Mouse (Mus musculus) thymus, adult 2 months (tissue): Measurements from ENCODE around the gene Hs6st2. TPM values are rescaled to one million over a fixed set of nuclear protein-coding genes. Genes with fewer than 3 reads are reported as not detected.

Experiments
- DNase-seq: peaks from one replicate; pipeline ENCODE4 v3.0.0; 2021
- H3K27ac ChIP-seq: fragments of 200-500 bp; 2 replicates; pipeline ENCODE4 v1.5.1; 2012; ENCODE audit warnings: low read length, control low read depth; ENCODE audit not compliant: control insufficient read depth, insufficient read depth
- H3K27me3 ChIP-seq: fragments of 200-500 bp; 2 replicates; pipeline ENCODE4 v1.6.1; 2012; ENCODE audit warnings: mild to moderate bottlenecking, low read length, moderate library complexity, mixed read lengths; ENCODE audit not compliant: control insufficient read depth, insufficient read depth
- H3K36me3 ChIP-seq: fragments of 200-500 bp; 2 replicates; pipeline ENCODE4 v1.6.1; 2012; ENCODE audit warnings: mild to moderate bottlenecking, low read length, moderate library complexity; ENCODE audit not compliant: control insufficient read depth, insufficient read depth
- H3K4me1 ChIP-seq: fragments of 200-500 bp; replicated peaks from 2 replicates; pipeline ENCODE4 v1.6.1; 2012; ENCODE audit warnings: low read length; ENCODE audit not compliant: control insufficient read depth, insufficient read depth
- H3K4me3 ChIP-seq: fragments of 200-500 bp; 2 replicates; pipeline ENCODE4 v1.5.1; 2012; ENCODE audit warnings: mild to moderate bottlenecking, low read length, control low read depth, moderate library complexity; ENCODE audit not compliant: control insufficient read depth, insufficient read depth
- CTCF ChIP-seq: fragments of 200-500 bp; IDR thresholded peaks from 2 replicates; pipeline ENCODE4 v1.5.1; 2012; ENCODE audit warnings: mild to moderate bottlenecking, control low read depth, low read length, moderate library complexity, borderline replicate concordance; ENCODE audit not compliant: control insufficient read depth, poor library complexity, insufficient read depth; ENCODE audit errors: extremely low read depth
- POLR2A ChIP-seq: fragments of 200-500 bp; IDR thresholded peaks from 2 replicates; pipeline ENCODE4 v1.6.1; 2012; ENCODE audit warnings: mild to moderate bottlenecking, low read length, control low read depth, moderate library complexity; ENCODE audit not compliant: control insufficient read depth, poor library complexity, insufficient read depth; ENCODE audit errors: extremely low read depth
- WGBS: fragments of 180-500 bp; shearing (Covaris S2); methylation state at CpG from one replicate; pipeline ENCODE4 v1.1.7; 2018; 5-methylcytosine and 5-hydroxymethylcytosine counted together
- polyA plus RNA-seq: library from polyadenylated mRNA; depleted of rRNA; stranded (reverse); fragments of >200 nt; gene quantifications from 2 replicates; pipeline ENCODE4 v1.2.3, GENCODE M21; 2012

Gene Hs6st2
- polyA plus RNA-seq, 1 experiment, result 0.12 TPM

- H3K4me3 ChIP-seq, result no peak overlapping the region
- TF ChIP-seq POLR2A (no peak), CTCF (no peak)
- H3K36me3 ChIP-seq, result no peaks in the 10 kb centered on the region
- no peaks in the 10 kb centered on the region for H3K4me1 ChIP-seq
- WGBS, result 92% methylated on average over 3 of the region's 3 CpGs
- DNase-seq, result no peak
- H3K27ac ChIP-seq, result no peak overlapping the region
- H3K27me3 ChIP-seq, result no peaks in the 10 kb centered on the region
Measured at GRCm38 (mm10) chrX:51684336-51685056, 2.8 kb upstream of the Hs6st2 start.

GRCm38 (mm10) chrX:51681170-51681667 is 437 bp downstream of the Hs6st2 start:
- no peaks in the 10 kb centered on the region for H3K27me3 ChIP-seq
- H3K4me1 ChIP-seq, result no peaks in the 10 kb centered on the region
- TF ChIP-seq CTCF, result no peak
- no peak for TF ChIP-seq POLR2A
- H3K36me3 ChIP-seq, result no peaks in the 10 kb centered on the region
- no peak overlapping the region for H3K4me3 ChIP-seq
- 4% methylated on average over 41 of the region's 43 CpGs for WGBS
- no peak overlapping the region for H3K27ac ChIP-seq
- DNase-seq, result no peak

GRCm38 (mm10) chrX:51680428-51681169 is 1.1 kb downstream of the Hs6st2 start:
- WGBS, result 3% methylated on average over 45 of the region's 70 CpGs
- Histone ChIP-seq H3K27ac (no peak overlapping the region), H3K36me3 (no peaks in the 10 kb centered on the region), H3K27me3 (no peaks in the 10 kb centered on the region), H3K4me3 (no peak overlapping the region), H3K4me1 (no peaks in the 10 kb centered on the region)
- DNase-seq, result no peak
- TF ChIP-seq POLR2A (no peak), CTCF (no peak)

GRCm38 (mm10) chrX:51679601-51680427 is 1.8 kb downstream of the Hs6st2 start:
- H3K4me3 ChIP-seq, result no peak overlapping the region
- WGBS, result 16% methylated on average over 46 of the region's 46 CpGs
- TF ChIP-seq CTCF, result no peak
- no peak for TF ChIP-seq POLR2A
- DNase-seq, result no peak
- H3K36me3 ChIP-seq, result no peaks in the 10 kb centered on the region
- H3K4me1 ChIP-seq, result no peaks in the 10 kb centered on the region
- no peaks in the 10 kb centered on the region for H3K27me3 ChIP-seq
- H3K27ac ChIP-seq, result no peak overlapping the region

- Histone ChIP-seq H3K27me3 (no peaks in the 10 kb centered on the region), H3K4me3 (no peak overlapping the region), H3K27ac (no peak overlapping the region), H3K36me3 (no peaks in the 10 kb centered on the region), H3K4me1 (no peaks in the 10 kb centered on the region)
- no peak for DNase-seq
- WGBS, result 83% methylated on average over 2 of the region's 2 CpGs
- no peak for TF ChIP-seq POLR2A
- no peak for TF ChIP-seq CTCF
Measured at GRCm38 (mm10) chrX:51658236-51658635, 23.4 kb downstream of the Hs6st2 start.

- H3K27me3 ChIP-seq, result no peaks in the 10 kb centered on the region
- WGBS, result 56% methylated on average over 3 of the region's 3 CpGs
- H3K4me3 ChIP-seq, result no peak overlapping the region
- no peak for TF ChIP-seq CTCF
- no peak for TF ChIP-seq POLR2A
- H3K27ac ChIP-seq, result no peak overlapping the region
- no peaks in the 10 kb centered on the region for H3K4me1 ChIP-seq
- no peak for DNase-seq
- no peaks in the 10 kb centered on the region for H3K36me3 ChIP-seq
Measured at GRCm38 (mm10) chrX:51642661-51643257, 38.9 kb downstream of the Hs6st2 start.
